Mouse (Mus musculus) lung, postnatal 4 days (tissue): Measurements from ENCODE around the gene Axin2.
"Not testable (repeated sequence)": the region's sequence is repeated elsewhere in the genome, so short reads cannot be mapped to it uniquely, and the experiment has no call there.

Experiments
- DNase-seq, 2 experiments: peaks; one replicate each; pipeline ENCODE4 v3.0.0; 2021

Axin2 gene

DNA sequence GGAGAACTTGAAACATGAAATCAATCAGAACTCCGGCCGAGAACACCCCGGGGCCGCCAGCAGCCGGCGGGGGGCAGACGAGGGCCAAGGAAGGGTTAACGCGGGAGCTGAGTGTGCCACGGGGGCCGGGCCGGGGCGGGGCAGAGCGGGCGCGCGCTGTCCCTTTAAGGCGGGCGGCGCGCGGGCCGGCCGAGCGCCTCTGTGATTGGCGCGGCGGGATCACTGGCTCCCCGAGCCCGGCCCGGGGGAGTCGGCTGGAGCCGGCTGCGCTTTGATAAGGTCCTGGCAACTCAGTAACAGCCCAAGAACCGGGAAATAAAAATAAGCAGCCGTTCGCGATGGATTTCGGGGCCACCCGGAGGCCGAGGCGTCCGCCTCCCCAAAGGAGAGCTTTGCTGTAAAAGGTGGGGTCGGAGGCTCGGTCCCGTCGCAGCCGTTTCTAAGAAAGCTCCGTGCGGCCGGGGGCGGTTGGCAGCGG, at the start of gene Axin2:
Axin2 (plus strand) TSS at position 192 of the 478 bp plus-strand sequence.
- peak; percentile 93 to 98 for DNase-seq

DNA sequence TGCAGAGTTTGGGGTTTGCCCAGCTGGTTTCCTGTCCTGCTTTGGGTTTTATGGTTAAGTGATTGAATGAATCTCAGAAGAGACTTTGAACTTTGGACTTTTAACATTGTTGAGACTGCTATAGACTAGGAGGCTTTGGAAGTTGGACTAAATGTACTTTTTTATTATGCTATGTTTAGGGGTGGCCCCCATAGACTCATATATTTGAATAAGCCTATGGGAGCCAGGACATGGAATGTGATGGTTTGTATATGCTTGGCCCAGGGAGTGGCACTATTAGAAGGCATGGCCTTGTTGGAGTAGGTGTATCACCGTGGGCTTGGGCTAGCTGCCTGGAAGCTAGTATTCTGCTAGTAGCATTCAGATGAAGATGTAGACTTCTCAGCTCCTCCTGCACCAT, 48.9 kb upstream of the Axin2 start:
- not testable (repeated sequence) for DNase-seq

DNA sequence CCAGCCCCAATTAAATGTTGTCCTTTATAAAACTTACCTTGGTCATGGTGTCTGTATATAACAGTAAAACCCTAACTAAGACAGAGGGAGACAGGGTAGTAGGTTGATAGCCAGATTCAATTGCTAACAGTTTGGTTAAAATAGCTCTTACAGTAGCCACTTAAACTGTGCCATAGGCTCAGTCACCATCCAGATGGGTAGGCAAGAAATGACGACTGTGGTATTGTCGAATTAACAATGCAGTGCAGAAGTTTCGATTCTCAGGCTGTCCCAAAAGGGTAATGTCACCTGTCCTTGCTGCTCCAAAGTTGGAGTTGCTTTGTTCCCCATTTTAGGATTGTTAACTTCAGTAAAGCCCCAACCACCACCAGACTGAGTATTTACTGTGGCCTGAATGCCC, 48.4 kb upstream of the Axin2 start:
- no peak for DNase-seq

DNA sequence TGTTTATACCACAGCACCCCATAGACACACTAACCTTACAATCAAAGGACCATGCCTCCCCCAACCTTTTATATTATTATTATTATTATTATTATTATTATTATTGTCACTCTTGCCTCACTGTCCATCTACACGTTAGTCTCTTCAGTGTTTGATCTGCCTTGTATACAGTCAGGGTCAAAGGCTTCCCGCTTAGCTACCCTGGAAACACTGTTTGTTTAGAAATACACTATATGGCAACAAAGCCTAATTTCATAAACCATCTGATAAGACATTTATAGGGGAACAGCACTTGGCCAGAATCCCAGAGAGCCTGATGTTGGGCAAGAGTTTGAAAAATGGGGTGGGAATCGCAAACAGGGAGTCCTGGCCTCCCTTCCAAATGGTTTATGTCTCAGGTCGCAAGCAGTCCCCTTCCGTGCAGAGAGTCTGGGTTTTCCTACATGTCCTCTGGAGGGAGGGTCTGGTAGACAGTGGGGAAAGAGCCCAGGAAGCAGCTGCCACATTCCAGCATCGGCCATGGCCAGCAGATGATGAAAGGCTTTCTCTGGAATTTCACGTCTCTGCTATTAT, 43.4 kb upstream of the Axin2 start:
- DNase-seq = peak; percentile 67 to 78

DNA sequence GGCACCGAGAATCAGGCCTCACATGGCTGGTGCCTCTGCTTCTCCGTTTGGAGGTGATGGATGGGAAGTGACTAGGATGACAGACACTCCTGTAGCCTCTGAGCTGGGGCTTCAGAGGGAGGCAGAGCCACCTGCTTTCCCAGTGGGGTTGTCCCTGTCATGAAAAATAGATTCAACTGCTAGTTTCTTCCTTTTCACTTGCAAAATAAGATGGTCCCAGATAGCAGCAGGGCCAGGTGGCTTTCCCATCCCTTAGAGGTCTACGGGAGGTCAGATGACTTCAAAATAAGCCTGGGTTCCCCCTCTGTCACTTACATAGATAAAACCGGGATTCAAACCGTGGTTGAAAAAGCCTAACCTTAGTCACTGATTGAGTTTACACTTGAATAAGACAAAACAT, 42.6 kb upstream of the Axin2 start:
- DNase-seq = no peak

DNA sequence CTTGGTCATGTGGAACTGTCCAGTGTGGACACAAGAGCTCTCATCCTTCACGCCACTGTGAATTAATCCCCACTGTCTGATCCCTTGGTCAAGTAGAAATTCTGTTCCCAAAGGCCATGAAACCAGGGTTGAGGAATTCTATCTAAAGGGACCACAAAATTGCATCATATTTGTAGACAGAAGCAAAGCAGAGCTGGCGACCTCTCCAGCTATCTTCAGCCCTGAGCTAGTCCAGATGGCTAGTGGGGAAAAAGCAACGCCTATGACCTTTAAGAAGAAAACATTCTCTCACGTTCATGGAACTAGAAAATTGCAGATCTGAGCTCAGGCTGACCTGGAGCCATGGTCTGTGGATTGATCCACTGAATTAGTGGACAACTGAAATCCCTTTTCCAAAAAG, 39.6 kb upstream of the Axin2 start:
- no peak for DNase-seq

DNA sequence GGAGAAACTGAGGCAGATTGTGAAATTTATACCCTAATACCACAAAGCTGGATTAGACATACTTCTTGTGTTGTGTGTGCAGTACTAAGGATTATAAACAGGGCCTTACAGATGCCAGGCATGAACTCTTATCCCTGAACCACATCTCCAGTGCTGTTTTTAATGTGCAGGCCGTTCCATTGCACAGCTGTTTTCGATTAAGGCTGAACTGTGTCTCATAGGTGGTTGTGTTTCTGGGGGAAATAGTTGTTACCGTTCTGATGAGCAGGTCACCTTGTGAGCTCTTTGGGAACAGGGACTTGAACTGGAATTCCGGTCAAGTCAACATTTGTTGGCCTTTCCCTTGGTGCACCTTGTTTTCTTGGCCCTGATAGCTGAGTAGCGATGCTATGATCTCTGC, 38.5 kb upstream of the Axin2 start:
- no peak for DNase-seq

DNA sequence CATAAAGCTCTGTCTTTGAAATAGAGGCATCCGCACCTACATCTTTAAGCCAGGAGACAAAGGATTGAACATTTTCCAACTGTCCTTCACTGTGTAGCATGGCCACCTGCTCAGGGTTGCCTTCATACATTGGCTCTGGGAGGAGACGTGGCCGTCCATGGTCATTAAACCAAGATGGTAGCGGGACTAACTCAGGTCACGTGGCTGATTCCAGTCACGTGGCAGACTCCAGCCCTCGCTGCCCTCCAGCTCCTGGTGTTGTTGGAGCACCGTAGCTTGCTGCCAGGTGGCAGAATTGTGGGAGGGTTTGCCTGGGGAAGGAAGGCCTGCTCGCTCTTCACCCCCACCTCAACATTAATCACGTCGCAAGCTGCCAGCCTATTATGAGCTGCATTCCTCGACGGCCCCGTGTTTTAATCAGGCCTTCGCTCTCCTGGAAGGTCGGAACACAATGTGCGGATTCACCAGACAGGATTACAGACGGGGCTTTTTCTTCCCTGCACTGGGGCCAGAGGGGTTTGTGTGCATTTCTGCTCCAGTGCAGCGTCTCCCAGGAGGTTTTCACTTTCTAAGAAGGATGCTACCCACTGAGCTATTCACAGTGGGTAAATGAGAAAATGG, 34.8 kb upstream of the Axin2 start:
- DNase-seq = no peak

DNA sequence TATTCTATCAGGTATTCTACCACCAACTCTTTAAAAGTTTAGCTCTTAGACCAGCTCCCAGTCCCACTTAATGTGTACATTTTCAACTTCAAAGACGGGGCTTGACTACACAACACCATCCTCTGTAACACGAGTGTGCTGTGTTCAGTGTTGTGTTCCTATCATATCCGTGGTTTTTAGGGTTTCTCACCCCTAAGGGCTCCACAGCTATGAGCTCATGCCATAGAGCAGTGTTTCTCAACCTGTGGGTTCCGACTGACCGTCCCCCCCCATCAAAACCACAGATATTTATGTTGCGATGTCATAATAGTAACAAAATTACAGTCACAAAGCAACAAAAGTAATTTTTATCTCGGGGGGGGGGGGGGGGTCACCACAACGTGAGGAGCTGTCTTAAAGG, 34.1 kb upstream of the Axin2 start:
- no peak for DNase-seq

DNA sequence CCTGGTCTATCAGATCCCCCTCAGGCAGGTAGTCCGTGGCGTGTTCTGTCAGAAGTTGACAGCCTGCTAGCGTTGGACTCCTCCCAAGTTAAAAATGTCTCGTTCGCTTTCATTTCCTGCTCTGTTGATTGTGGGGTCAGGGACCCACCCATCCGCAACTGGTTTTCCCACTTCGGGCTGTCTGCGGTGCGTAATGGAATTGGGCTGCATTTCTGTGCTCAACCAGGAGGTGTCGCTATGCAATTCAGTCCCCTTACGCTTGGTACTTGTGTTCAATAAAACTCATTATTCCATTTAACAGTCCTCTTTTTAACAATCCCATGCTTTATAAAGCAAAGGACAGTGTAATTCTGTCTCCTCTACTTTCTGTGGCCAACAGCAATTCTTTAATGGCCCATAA, 31.0 kb upstream of the Axin2 start:
- peak; percentile 53 to 59 for DNase-seq

DNA sequence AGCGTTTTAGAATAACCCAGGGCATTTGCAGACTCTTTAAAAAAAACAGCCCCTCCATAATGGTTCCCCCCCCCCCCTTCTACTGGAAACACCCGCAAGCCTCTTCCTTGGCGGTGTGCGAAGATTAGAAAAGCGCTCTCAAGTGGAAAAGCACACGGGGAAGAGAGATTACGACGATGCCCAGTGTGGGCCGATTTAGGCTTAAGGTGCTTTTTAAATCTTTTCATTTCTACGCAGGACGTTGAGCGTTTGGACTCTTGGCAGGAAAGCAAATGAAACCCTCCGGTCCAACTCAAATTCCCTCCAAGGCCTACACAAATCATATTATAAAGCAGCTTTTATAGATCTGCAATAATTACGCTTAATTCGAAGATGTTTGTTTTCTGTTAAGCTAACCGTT, 29.6 kb upstream of the Axin2 start:
- no peak for DNase-seq

DNA sequence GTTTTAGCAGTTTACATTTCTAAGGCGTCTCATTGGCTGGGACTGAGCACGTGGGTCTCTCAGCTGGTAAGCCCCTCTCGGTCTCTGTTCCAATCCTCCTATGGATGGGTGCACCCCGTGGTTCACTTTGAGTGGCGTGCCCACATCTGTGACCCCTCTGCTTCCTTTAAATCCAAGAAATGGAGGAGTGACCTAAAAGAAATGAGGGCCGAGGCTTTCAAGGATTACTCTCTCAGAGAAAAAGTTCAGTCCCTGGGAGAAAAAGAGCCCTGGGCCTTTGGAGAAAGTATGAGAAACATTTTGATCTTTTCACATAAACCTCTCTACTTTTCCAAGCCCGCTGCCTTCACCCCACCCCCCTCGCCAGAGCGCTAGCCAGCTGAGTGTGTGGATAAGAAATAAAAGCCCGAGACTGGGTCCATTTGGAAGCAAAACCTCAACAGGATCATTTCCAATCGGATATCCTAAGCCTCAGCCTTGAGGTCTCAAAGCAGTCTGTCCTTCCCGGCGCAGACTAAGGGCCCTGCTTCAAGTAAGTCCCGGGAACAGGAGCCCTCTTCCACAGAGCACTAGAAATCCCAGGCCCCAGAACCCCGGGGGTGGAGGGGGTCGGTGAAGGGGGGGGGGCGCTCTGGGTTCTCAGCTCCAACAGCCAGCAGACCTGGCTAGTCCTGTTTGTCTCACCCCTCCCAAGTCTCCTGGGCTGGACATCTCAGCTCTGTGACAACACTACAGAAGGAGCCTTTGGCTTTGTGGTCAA, 28.9 kb upstream of the Axin2 start:
- DNase-seq = peak; percentile 52 to 73

DNA sequence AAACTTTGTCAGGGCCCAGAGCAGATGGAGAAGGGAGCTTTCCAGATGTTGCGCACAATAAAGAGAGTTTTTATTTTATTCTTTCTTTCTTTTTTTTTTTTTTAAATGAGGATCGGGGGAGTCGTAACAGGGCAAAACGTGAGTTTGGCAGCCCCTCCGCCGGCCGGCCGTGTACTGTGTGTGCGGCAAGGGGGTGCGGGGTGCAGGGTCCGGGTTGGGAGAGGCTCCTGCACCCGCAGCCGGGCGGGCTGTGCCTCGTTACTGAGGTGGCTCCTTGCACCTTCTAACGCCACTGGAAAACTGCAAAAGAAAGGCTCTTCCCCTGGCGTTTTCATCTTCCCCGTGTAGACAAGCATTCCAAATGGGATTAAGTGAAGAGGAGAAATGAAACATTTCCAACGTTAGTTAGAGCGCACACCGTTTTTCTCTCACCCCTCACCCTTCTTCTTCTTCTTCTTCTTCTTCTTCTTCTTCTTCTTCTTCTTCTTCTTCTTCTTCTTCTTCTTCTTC, 28.2 kb upstream of the Axin2 start:
- DNase-seq = peak in 1 of 2 experiments; percentile 11

DNA sequence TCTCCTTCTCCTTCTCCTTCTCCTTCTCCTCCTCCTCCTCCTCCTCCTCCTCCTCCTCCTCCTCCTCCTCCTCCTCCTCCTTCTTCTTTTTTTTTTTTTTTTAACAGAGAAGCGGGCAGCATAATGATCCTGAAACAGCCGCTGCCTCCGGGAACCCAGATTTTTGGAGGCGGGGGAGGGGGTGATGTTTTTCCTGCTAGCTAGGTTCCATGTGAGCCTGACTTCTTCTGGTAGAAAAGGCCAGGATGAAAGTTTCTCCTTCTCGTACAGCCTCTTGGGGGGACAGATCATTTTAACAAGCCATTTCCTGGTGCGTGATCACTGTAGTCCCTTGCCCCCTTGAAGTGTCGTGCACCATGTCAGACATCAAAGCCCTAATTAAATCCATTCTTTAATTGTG, 27.7 kb upstream of the Axin2 start:
- DNase-seq = no peak

DNA sequence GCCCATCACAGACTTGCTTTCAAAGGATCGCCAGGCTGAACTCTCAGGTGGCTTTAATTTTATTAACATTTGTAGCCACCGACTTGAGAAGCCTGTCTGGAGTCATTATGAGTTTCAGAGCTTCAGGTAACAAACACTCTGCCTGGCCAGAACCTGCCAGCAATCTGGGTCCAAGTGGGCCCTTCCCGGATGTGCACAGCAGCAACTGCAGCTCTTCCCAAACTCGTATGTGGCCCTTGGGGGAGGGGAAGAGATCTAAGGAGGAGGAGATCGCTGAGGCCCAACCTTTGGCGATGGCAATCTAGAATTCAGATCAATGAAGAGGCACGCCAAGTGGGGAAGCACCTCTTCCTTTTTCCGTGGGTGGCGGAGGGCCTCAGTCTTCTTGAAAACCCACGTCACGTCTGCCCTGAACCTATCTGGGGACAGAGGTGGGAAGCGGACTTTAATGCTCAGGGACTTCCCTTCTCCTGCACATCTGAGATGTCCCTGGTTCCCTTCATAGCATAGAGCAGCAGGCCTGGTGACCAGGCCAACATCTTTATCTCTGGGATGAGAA, 26.8 kb upstream of the Axin2 start:
- no peak for DNase-seq

DNA sequence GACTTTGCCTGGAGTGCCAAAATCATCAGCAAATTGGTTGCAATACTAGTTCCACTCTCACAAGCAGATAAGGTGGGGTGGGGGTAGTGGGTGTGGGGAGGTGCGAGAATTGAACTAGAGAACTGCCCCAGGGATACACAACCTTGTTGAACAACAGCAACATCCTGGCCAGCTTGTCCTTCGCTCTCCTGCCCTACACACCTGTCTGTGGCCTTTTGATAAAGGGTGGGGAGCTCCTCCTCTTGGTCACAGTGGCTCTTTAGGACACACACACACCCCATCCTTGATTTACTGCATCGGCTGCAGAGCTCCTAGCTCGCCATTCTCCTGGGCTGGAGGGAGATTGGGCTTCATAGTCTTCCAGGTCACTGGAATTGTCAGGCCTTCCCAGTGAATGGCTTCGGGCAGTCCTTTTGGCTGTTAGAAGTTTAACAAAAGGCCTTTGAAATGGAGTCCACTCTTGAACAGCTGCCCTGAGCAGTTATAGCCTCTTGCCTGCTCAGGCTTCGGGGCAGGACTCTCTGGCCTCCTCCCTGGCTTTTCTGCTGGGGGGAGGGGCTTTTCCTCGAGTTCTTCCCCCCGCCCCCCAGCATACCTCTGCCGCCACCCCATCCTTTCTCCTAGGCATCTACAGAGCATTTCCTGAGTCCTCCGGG, 26.2 kb upstream of the Axin2 start:
- no peak for DNase-seq

DNA sequence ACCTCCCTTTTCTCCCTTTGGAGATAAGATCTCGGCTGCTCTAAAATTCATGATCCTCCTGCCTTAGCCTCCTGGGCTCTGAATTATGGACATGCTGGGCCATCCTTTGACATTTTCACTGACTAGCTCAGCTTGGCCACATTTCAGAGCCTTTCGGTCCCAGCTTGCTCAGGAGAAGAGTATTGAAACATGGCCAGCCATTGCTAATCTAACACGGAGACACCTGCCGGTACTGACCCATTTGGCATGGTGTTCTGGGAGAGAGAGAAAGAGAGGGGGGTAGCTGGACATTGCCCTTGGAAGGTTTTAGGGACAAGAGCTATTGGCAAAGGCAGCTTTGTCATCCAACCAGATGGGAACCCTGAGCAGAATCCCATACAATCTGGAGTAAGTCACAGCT, 23.1 kb upstream of the Axin2 start:
- DNase-seq = no peak

DNA sequence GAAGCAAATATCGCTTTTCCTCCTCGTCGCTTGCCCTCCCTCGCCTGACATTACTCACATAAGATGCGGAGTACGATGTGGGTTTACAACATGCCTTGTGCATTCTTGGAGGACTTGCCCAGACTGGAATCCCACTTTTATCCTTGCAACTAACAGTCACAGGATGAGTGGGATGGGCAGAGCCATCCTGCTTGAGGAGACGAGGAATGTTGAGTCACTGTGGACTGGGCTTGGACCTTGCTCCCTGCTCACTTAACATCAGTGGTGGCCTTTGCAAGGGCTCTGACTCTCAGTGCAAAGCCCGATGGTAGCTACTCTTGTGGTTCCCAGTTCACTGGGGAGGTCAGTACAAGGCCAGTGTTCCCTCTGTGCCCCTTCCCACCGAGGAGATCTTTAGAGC, 22.1 kb upstream of the Axin2 start:
- DNase-seq = no peak

DNA sequence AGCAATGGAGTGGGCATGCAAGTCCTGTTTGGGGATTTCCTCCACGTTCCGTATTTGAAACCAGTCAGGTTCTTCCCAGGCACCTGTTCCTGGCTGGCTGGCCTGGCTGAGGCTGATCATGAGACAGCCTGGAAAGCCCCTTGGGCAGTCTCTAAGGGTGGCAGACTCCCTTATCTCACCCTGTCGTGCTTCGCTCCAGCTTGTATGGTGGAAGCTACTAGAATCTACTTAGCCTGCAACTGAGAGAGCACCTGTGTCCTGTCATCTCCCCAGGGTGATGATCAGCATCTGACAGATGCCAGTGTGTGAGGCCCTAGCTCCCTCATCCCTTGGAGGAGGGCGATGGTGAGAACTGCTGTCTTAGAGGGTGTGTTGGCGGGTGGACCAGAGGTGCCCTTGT, 21.7 kb upstream of the Axin2 start:
- DNase-seq = no peak

DNA sequence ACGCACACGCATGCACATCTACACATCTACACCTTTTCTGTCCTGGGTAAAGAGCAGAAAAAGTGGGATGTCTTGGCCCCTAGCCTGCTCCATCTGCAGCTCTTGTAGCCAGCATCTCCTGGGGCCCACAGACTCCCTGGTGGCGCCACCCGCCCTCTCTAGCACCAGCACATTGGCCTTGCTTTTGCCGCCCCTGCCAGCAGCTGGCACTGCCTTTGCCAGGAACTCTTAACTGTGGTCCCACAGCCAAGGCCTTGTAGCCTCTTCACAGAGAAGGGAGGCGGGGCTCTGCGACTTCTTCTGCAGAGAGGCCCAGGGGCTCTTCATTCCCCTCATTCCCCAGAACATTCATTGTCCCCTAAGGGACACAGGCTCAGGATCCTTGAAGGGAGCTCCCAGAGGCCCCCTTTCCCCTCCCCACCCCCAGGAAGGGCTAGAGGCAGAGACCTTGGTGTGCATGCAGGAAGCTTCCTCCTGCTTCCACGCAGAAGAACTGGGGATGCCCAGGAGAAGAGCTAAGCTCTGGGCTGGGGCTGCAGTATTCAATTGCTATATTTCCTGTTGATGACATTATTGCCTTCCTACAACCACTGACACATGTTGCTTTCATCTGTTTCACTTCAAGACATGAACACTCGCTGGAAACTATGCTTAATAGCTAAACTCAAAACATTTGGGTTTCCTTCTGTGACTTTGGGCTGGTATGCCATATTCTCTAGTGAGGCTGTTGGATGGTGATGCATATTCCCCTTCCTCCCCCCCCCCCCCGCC, 19.2 kb upstream of the Axin2 start:
- peak; percentile 8 to 43 for DNase-seq

DNA sequence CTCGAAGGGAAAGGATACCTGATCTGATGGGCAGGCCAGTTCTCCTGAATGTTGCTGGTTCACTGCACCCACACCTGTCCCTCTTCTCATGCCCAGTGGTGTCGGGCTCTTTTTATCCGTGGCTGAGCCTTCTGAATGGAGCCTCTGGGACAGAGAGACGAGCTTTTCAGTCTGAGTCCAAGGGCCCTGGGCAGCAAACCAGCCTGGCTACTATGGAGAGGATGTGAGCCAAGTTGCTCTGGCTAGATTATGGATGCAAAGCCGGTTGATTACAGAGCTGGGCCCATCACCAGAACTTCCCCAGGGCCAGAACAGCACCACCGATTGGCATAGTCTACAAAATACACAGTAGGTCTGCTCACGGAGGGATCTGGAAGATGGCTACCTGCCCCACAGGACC, 18.5 kb upstream of the Axin2 start:
- no peak for DNase-seq

DNA sequence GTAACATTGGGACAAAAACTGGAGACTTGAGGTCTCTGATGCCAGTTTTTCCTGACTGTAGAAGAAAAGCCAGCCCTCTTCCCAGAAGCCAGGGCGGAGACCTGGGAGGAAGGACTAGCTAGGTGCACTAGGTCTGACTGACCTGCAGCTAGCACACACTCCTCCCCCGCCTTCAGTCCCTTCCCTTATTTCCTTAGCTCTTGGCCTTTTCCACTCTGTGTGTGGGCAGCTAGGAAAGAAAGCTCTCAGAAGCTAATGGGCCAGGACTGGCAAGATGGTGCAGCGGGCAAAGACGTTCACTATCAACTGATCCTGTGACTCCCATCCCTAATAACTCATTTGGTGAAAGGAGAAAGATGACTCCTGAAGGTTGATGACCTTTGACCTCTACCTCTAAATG, 17.8 kb upstream of the Axin2 start:
- no peak for DNase-seq
